Mouse (Mus musculus) embryonic fibroblast, embryonic 13.5 days (primary cell): Measurements from ENCODE around the gene Itpa. TPM values are rescaled to one million over a fixed set of nuclear protein-coding genes. Genes with fewer than 3 reads are reported as not detected.

Experiments
- H3K27ac ChIP-seq: 2 replicates; pipeline ENCODE4 v1.5.1; 2012; ENCODE audit warnings: low read length, control low read depth, inconsistent platforms; ENCODE audit not compliant: insufficient read depth
- H3K4me1 ChIP-seq: 2 replicates; pipeline ENCODE4 v1.6.1; 2011; ENCODE audit warnings: low read length; ENCODE audit not compliant: control insufficient read depth, insufficient read depth
- H3K4me3 ChIP-seq: 2 replicates; pipeline ENCODE4 v1.5.1; 2011; ENCODE audit warnings: mild to moderate bottlenecking, control low read depth, low read length; ENCODE audit not compliant: insufficient read depth
- CTCF ChIP-seq: IDR thresholded peaks from 2 replicates; pipeline ENCODE4 v1.5.1; 2011; ENCODE audit warnings: mild to moderate bottlenecking, control low read depth, low read length, moderate library complexity, borderline replicate concordance; ENCODE audit not compliant: insufficient read depth
- POLR2A ChIP-seq: IDR thresholded peaks from 2 replicates; pipeline ENCODE4 v1.6.1; 2011; ENCODE audit warnings: low read depth, mild to moderate bottlenecking, control low read depth, low read length, moderate library complexity
- polyA plus RNA-seq: library from polyadenylated mRNA; stranded (reverse); fragments of >200 nt; gene quantifications from 2 replicates; pipeline ENCODE4 v1.2.4, GENCODE M21; 2011; ENCODE audit warnings: low read depth; ENCODE audit not compliant: missing spikeins, insufficient read length

Itpa gene
- 66.6 and 71.8 TPM in 2 replicates for polyA plus RNA-seq

DNA sequence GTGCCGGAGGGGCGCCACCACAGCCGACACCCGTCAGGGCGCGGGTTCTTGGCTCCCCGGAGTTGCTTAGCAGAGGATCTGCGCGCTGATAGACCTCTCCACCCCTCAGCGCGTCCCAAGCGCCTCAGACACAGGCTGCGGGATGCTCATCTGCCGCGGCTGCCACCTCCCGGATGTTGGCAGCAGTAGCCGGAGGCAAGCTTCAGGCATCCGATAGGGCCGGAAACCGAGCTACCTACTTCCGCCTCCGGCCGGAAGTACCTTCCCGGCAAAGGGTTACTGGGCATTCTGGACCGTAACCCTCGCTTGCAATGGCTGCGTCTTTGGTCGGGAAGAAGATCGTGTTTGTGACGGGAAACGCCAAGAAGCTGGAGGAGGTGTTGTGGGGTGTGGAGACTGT lies at the start of gene Itpa:
TSS of gene Itpa (plus strand) at position 52 of the 400 bp plus-strand sequence.
- Histone ChIP-seq H3K4me3 (peak within 1 kb of the TSS; percentile 92), H3K27ac (peak within 1 kb of the TSS; percentile 37), H3K4me1 (peaks cover 7% of the 10 kb centered on the region)
- peak; percentile 24; the same call in 1 of the 2 replicates for TF ChIP-seq CTCF
- peak; percentile 87 for TF ChIP-seq POLR2A

DNA sequence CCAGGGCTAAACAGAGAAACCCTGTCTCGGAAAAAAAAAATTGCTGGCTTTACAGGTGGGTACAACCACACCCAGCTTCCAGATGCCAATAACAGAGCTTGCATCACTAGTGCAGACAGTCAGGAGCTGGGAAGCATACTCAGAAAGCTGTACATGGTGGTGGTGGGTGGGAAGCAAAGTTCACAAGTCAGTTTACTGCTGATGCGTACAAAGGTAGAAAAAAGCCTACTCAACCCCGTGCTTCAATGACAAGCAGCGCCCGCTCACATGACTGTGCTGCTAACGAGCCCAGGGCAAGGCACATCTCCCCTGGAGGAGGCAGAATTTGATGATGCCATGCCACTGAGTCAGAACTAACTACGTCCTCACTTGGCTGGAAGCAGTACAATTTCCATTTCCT lies 48.4 kb upstream of the Itpa start:
- TF ChIP-seq CTCF, result no peak
- no peak for TF ChIP-seq POLR2A
- no peak overlapping the region for H3K27ac ChIP-seq
- H3K4me1 ChIP-seq, result no peaks in the 10 kb centered on the region
- H3K4me3 ChIP-seq, result no peak overlapping the region

DNA sequence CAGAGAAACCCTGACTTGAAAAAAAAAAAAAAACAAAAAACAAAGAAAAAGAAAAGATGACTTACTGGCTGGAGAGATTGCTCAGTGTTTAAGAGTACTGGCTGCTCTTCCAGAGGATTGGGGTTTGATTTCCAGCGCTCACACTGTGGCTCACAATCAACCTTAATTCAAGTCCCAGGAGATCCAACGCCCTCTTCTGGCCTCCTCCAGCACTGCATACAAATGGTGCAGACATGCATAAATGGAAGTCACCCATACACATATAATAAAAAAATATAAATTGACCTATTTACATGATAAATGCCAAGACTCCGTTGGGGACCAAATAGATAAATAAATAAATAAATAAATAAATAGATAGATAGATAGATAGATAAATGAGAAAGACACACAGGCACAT lies 39.0 kb upstream of the Itpa start:
- TF ChIP-seq POLR2A, result no peak
- TF ChIP-seq CTCF, result no peak
- Histone ChIP-seq H3K4me3 (peak overlapping the region; percentile 95), H3K4me1 (no peaks in the 10 kb centered on the region), H3K27ac (no peak overlapping the region)

DNA sequence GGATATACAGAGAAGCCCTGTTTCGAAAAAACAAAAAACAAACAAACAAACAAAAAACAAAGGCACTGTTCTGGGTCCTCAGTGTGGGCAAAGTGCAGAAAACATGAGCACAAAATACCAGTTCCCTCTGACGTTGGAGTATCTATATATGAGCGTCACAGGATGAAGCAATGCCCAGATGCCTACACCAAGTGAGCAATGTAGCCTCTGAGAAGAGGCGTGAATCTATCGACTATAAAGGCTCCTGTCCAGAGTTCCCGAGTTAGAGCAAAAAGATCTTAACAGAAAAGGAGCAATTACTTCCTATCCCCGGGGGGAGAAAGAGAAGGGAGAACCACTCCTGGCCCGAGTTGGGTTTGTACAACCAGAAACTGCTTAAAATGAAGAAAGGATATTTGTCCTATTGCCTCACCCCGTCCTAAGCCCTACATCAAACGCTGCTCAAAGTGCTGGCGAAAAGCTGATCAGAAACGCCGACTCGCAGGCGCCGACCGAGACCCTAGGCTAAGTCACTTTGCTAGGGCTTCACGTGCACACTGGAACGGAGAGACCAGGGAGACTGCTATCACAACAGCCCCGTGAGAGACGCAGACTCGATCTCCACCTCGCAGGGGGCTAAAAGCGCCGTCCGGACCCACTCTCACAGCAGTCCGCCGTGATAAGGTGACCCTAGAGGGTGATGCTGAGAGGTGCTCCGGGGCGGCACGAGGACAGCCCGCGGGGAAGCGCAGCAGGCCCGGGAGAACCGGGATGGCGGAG lies 38.2 kb upstream of the Itpa start:
- H3K27ac ChIP-seq, result no peak overlapping the region
- TF ChIP-seq POLR2A, result no peak
- no peak for TF ChIP-seq CTCF
- H3K4me1 ChIP-seq, result no peaks in the 10 kb centered on the region

DNA sequence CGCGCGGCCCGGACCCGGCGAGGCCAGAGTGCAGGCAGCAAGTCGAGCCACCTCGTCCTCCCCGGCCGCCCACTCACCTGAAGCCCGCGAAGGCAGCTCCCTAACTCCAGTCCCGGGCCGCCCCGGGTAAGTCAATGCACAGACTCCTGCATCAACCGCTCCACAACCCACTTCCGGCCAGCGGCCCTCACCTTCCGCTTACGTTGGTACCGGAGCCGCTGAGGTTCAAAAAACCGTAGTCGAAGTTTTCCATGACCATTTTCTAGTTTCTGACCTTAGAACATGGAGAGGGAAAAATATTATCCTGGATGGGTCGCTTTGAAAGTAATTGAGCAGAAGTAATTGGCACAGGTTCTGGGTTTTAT lies 37.6 kb upstream of the Itpa start, which contains the start of the genes Fastkd5 and Ubox5:
TSS of gene Fastkd5 (minus strand) at position 189 of the 365 bp plus-strand sequence.
TSS of gene Ubox5 (minus strand) at position 200 of the 365 bp plus-strand sequence.
- Histone ChIP-seq H3K4me3 (peak within 1 kb of the TSS; percentile 95), H3K27ac (no peak within 1 kb of the TSS), H3K4me1 (no peaks in the 10 kb centered on the region)
- TF ChIP-seq CTCF (no peak), POLR2A (peak; percentile 57)

More for the DNA sequence above, 38.2 kb upstream of the Itpa start:
- H3K4me3 ChIP-seq, result peak overlapping the region; percentile 95

DNA sequence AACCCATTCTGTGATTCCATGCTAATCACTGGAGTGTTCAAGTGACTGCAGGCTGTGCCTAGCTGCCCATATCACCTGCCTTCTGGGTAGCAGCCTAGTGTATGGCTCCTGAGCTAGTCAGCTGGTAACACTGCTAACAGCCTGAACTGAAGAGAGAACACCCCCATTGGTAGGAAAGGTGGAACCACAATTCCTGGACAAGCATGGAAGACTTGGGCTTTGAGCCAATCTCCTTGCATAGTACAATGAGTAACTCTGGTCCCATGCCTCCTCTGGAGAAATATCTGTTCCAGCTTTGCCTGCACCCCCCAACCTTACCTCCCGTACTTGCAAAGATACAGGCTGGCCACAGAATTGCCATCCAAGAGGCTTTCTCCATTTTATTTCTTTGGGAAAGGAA lies 35.0 kb upstream of the Itpa start:
- Histone ChIP-seq H3K4me3 (no peak overlapping the region), H3K27ac (no peak overlapping the region), H3K4me1 (no peaks in the 10 kb centered on the region)
- no peak for TF ChIP-seq POLR2A
- no peak for TF ChIP-seq CTCF

DNA sequence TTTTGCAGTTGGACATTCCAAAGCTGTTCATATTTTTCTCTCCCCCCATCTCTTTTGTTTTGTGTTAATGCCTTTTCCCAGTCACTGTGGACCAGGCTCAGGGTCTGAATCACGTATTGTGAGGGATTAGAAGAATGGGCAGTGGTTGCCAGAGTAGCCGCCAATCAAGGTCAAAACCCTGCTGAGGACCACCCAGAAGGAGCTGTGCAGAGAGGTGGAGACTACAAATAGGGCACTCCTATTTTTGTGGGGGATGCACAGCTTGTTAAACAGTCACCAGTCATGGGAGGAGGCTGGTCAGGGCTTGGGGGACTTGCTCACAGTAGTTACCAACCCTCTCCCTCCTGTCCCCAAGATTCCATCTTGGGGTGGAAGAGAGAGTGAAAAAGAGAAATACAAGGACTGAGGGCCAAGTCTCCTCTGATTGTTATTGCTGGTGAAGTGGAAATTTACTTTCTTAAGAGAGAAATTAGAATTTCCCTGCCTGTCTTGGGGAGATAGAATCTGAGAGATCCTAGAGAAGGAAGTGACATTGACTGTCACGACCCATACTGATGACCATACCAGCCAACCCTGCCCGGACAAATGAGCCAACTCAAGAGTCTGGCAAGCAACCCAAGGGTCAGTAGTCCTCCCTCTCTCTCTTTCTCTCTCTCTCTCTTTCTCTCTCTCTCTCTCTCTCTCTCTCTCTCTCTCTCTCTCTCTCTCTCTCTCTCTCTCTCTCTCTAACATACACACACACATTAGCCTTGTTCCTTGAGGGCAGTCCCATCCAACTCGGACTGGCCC lies 34.3 kb upstream of the Itpa start:
- Histone ChIP-seq H3K27ac (no peak overlapping the region), H3K4me3 (no peak overlapping the region)
- TF ChIP-seq CTCF (no peak), POLR2A (no peak)

DNA sequence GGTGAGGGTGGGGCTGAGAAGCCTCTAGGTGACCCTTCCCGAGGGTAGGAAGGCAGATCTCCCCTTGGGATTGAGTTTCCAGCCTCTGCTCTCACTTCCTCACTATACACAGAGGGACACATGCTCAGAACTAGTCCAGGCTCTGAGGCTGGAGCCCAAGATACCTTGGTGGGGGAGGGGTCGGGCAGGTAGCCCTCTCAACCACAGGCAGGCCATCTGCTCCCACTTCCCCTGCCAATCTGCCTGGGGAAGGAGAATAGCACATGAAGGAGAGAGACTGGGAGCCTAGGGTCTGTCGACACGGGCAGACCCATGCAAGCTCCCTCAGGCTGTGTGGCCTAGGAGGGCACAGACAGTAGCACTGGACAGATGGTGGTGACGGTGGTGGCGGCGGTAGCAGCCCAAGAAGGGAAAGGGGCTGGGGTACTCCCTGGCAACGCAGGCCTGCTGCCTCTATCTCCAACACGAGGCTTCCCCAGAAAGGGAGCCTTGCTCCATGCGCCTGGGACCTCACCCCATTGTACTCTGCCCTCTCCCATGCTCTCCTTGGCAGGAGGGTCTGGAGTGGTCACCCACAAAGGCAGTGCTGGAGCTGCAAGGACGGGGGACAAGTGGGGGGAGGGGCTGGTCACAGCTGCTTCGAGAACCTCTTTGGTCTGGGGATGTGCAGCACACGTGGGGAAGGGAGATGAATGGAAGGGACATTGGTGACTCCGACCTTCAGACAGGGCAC lies 33.2 kb upstream of the Itpa start:
- Histone ChIP-seq H3K4me3 (no peak overlapping the region), H3K27ac (no peak overlapping the region), H3K4me1 (no peaks in the 10 kb centered on the region)
- no peak for TF ChIP-seq POLR2A
- no peak for TF ChIP-seq CTCF

More for the DNA sequence above, 34.3 kb upstream of the Itpa start:
- no peaks in the 10 kb centered on the region for H3K4me1 ChIP-seq

DNA sequence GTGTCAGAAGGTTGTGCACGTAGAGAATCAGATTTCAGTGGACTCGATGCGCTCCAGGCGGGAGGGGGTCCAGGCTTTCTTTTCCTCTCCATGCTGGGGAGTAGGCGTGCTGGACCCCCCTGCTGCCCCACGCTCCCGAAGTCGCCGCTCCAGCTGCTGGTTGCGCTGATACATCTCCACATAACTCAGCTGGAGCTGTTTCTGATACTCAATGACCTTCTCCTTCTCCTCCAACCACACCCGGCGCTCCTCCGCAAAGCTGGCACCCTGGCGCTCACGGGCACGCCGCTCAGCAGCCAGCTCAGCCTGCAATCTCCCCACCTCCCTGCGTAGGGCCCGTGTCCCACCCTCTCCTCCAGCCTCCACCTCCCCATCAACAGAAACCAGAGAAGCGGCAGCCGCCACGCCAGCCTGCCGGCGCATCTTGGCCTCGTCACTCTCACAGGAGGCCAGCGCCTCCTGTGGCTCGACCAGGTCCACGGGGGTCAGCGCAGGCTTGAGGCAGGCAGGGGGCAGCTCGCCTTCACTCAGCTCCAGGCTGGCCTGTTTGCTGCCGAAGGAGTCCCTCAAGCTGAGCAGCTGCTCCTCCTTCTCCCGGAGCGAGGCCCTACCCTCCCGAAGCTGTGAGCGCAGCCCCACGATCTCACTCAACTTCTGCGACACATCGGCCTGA lies 32.5 kb upstream of the Itpa start:
- Histone ChIP-seq H3K27ac (no peak overlapping the region), H3K4me3 (no peak overlapping the region), H3K4me1 (no peaks in the 10 kb centered on the region)
- TF ChIP-seq CTCF, result peak; percentile 18; the same call in 1 of the 2 replicates
- 0 out of 2 replicates have a peak, but pooled peaks have one; percentile 28 for TF ChIP-seq POLR2A
